Mouse (Mus musculus) layer of hippocampus, postnatal 25 days (tissue): Measurements from ENCODE around the gene Mab21l1. TPM values are rescaled to one million over a fixed set of nuclear protein-coding genes. Genes with fewer than 3 reads are reported as not detected.

ENCODE experiments used
- DNase-seq, 2 experiments: peaks; one replicate each; pipeline ENCODE4 v3.0.0; 2022; ENCODE audit warnings: mixed read lengths in 2 of 2, low spot score in 1 of 2; ENCODE audit errors: extremely low spot score in 1 of 2
- total RNA-seq, 2 experiments: library from RNA; stranded (reverse); gene quantifications; 2 replicates each; pipeline ENCODE4 v1.2.3; 2021

Mab21l1 gene
- under 1 TPM; 0.44 to 0.75 TPM for total RNA-seq

- no peak for DNase-seq
These were observed at the start of gene Mab21l1 for GRCm38 (mm10) chr3:55782056-55782687. TSS of gene Mab21l1 (plus strand) at chr3:55782510.

- no peak for DNase-seq
These were observed 48.6 kb upstream of the Mab21l1 start for GRCm38 (mm10) chr3:55733665-55734064.

- no peak for DNase-seq
These were observed 40.9 kb upstream of the Mab21l1 start for GRCm38 (mm10) chr3:55741428-55741827.

- DNase-seq, result no peak
These were observed 40.1 kb upstream of the Mab21l1 start for GRCm38 (mm10) chr3:55742218-55742617.

- DNase-seq, result no peak
These were observed 39.7 kb upstream of the Mab21l1 start for GRCm38 (mm10) chr3:55742654-55743053.

GRCm38 (mm10) chr3:55743885-55744284, 38.4 kb upstream of the Mab21l1 start:
- DNase-seq, result no peak

- no peak for DNase-seq
These were observed 31.8 kb upstream of the Mab21l1 start for GRCm38 (mm10) chr3:55750445-55751065.

GRCm38 (mm10) chr3:55751363-55751762, 30.9 kb upstream of the Mab21l1 start:
- no peak for DNase-seq

- no peak for DNase-seq
These were observed 29.8 kb upstream of the Mab21l1 start for GRCm38 (mm10) chr3:55752558-55752957.

- DNase-seq, result no peak
These were observed 28.4 kb upstream of the Mab21l1 start for GRCm38 (mm10) chr3:55753872-55754271.

GRCm38 (mm10) chr3:55754981-55755608, 27.2 kb upstream of the Mab21l1 start:
- DNase-seq, result no peak

GRCm38 (mm10) chr3:55755805-55756601, 26.3 kb upstream of the Mab21l1 start:
- no peak for DNase-seq

GRCm38 (mm10) chr3:55756602-55757190, 25.6 kb upstream of the Mab21l1 start:
- no peak for DNase-seq

- no peak for DNase-seq
These were observed 24.0 kb upstream of the Mab21l1 start for GRCm38 (mm10) chr3:55758297-55758696.

- DNase-seq, result no peak
These were observed 18.7 kb upstream of the Mab21l1 start for GRCm38 (mm10) chr3:55763591-55763990.

GRCm38 (mm10) chr3:55768654-55769053, 13.7 kb upstream of the Mab21l1 start:
- DNase-seq, result no peak

- no peak for DNase-seq
These were observed 13.0 kb upstream of the Mab21l1 start for GRCm38 (mm10) chr3:55769308-55769707.

- DNase-seq, result no peak
These were observed 8.1 kb upstream of the Mab21l1 start for GRCm38 (mm10) chr3:55774203-55774602.

GRCm38 (mm10) chr3:55775245-55775644, 7.1 kb upstream of the Mab21l1 start:
- no peak for DNase-seq

GRCm38 (mm10) chr3:55775753-55776152, 6.6 kb upstream of the Mab21l1 start:
- DNase-seq, result no peak

- no peak for DNase-seq
These were observed 4.8 kb upstream of the Mab21l1 start for GRCm38 (mm10) chr3:55777501-55777900.
